Mouse (Mus musculus) forebrain, embryonic 11.5 days (tissue): ENCODE results near the gene Npm3. TPM values are rescaled to one million over a fixed set of nuclear protein-coding genes. Genes with fewer than 3 reads are reported as not detected.

Experiments used
- ATAC-seq: fragments of 200-750 bp; cut with Nextera tagmentation; replicated peaks from 2 replicates; pipeline ENCODE4 v1.8.0; 2017; ENCODE audit warnings: moderate TSS enrichment; ENCODE audit not compliant: low FRiP score
- DNase-seq: peaks from one replicate; pipeline ENCODE4 v3.0.0-alpha.2; 2017; ENCODE audit warnings: low spot score
- H3K27ac ChIP-seq: fragments of 300-500 bp; sonication (generic); 2 replicates; pipeline ENCODE4 v1.5.1; 2014; ENCODE audit warnings: low read depth, low read length
- H3K27me3 ChIP-seq: fragments of 300-500 bp; sonication (generic); 2 replicates; pipeline ENCODE4 v1.6.1; 2014; ENCODE audit warnings: mild to moderate bottlenecking, low read length, mixed read lengths; ENCODE audit not compliant: control insufficient read depth, insufficient read depth
- H3K36me3 ChIP-seq: fragments of 300-500 bp; sonication (generic); 2 replicates; pipeline ENCODE4 v1.6.1; 2014; ENCODE audit warnings: mild to moderate bottlenecking, low read length, moderate library complexity, mixed read lengths; ENCODE audit not compliant: control insufficient read depth, insufficient read depth
- H3K4me1 ChIP-seq: fragments of 300-500 bp; sonication (generic); replicated peaks from 2 replicates; pipeline ENCODE4 v1.6.1; 2014; ENCODE audit warnings: low read length, mixed read lengths; ENCODE audit not compliant: control insufficient read depth, insufficient read depth
- H3K4me2 ChIP-seq: fragments of 300-500 bp; sonication (generic); 2 replicates; pipeline ENCODE4 v1.6.1; 2014; ENCODE audit warnings: low read depth, mild to moderate bottlenecking, low read length, moderate library complexity, mixed read lengths; ENCODE audit not compliant: severe bottlenecking
- H3K4me3 ChIP-seq: fragments of 300-500 bp; sonication (generic); 2 replicates; pipeline ENCODE4 v1.5.1; 2014; ENCODE audit warnings: low read depth, low read length
- H3K9ac ChIP-seq: fragments of 300-500 bp; sonication (generic); 2 replicates; pipeline ENCODE4 v1.6.1; 2014; ENCODE audit warnings: low read length
- H3K9me3 ChIP-seq: fragments of 300-500 bp; sonication (generic); 2 replicates; pipeline ENCODE4 v1.6.1; 2016; ENCODE audit warnings: low read length, mixed read lengths; ENCODE audit not compliant: control insufficient read depth
- WGBS: fragments of 180-500 bp; shearing (Covaris S2); extraction: QIAGEN DNeasy Blood & Tissue Kit; methylation state at CpG from one replicate; pipeline ENCODE4 v1.1.7; 2014; 5-methylcytosine and 5-hydroxymethylcytosine counted together
- polyA plus RNA-seq: library from polyadenylated mRNA; unstranded; fragments of >200 nt; fragmentation: Nextera tagmentation; extraction: Ambion mirVana; gene quantifications from 2 replicates; pipeline ENCODE4 v1.2.1, GENCODE M21; 2014

Npm3 gene
- polyA plus RNA-seq, 1 experiment from 2014 or later = 13.1 TPM

DNA sequence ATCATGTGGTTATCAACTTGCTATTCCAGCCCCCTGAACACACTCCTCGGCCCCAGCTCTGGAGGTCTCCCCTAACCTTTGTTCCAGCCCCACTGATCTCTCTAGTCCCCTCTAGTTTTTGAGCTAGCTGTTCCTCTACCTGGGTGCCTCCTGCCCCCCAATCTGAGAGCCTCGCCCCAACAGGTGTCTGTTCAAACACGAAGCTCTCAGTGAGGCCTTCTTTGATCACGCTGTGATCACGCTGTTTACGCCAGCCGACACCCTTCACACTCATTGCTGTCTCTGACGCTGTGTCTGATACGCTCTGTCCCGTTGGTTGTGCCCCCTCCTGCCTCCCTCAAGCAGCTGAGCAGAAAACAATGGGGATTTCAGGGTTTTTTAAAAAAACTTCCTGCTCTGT is 15.8 kb downstream of the Npm3 start:
- no peaks in the 10 kb centered on the region for H3K36me3 ChIP-seq
- no peak overlapping the region for H3K4me2 ChIP-seq
- H3K4me3 ChIP-seq = no peak overlapping the region
- WGBS = 19% methylated on average over 10 of the region's 10 CpGs
- no peak overlapping the region for H3K9ac ChIP-seq
- H3K27me3 ChIP-seq = peaks cover 62% of the 10 kb centered on the region
- peaks cover 5% of the 10 kb centered on the region for H3K4me1 ChIP-seq
- ATAC-seq (no peak), DNase-seq (no peak)
- no peaks in the 10 kb centered on the region for H3K9me3 ChIP-seq
- no peak overlapping the region for H3K27ac ChIP-seq

- ATAC-seq = no peak
- Histone ChIP-seq H3K27ac (no peak overlapping the region), H3K36me3 (no peaks in the 10 kb centered on the region), H3K4me1 (no peaks in the 10 kb centered on the region), H3K27me3 (peaks cover 46% of the 10 kb centered on the region), H3K9ac (no peak overlapping the region), H3K4me3 (no peak overlapping the region), H3K4me2 (no peak overlapping the region), H3K9me3 (no peaks in the 10 kb centered on the region)
- no peak for DNase-seq
- WGBS = 86% methylated on average over 7 of the region's 7 CpGs
These were observed 17.7 kb downstream of the Npm3 start for GRCm38 (mm10) chr19:45731658-45732057.

- DNase-seq (no peak), ATAC-seq (no peak)
- WGBS = 80% methylated on average over 8 of the region's 8 CpGs
- no peak overlapping the region for H3K4me3 ChIP-seq
- H3K4me2 ChIP-seq = no peak overlapping the region
- H3K36me3 ChIP-seq = no peaks in the 10 kb centered on the region
- no peak overlapping the region for H3K27ac ChIP-seq
- H3K9ac ChIP-seq = no peak overlapping the region
- H3K27me3 ChIP-seq = peaks cover 34% of the 10 kb centered on the region
- H3K9me3 ChIP-seq = no peaks in the 10 kb centered on the region
- H3K4me1 ChIP-seq = no peaks in the 10 kb centered on the region
These were observed 19.3 kb downstream of the Npm3 start for GRCm38 (mm10) chr19:45730042-45730441.

- Histone ChIP-seq H3K9me3 (no peaks in the 10 kb centered on the region), H3K27ac (no peak overlapping the region), H3K27me3 (peaks cover 9% of the 10 kb centered on the region), H3K9ac (no peak overlapping the region), H3K4me1 (no peaks in the 10 kb centered on the region), H3K4me2 (no peak overlapping the region), H3K36me3 (no peaks in the 10 kb centered on the region), H3K4me3 (no peak overlapping the region)
- no peak for DNase-seq
- ATAC-seq = no peak
- 71% methylated on average over 10 of the region's 10 CpGs for WGBS
These were observed 22.2 kb downstream of the Npm3 start for GRCm38 (mm10) chr19:45727231-45727630.

- no peak overlapping the region for H3K27ac ChIP-seq
- no peak overlapping the region for H3K4me3 ChIP-seq
- H3K9ac ChIP-seq = no peak overlapping the region
- H3K36me3 ChIP-seq = no peaks in the 10 kb centered on the region
- no peaks in the 10 kb centered on the region for H3K9me3 ChIP-seq
- 45% methylated on average over 14 of the region's 14 CpGs for WGBS
- DNase-seq (peak; percentile 57), ATAC-seq (no peak)
- no peaks in the 10 kb centered on the region for H3K4me1 ChIP-seq
- H3K27me3 ChIP-seq = peaks cover 4% of the 10 kb centered on the region; the same call in 1 of the 2 replicates
- no peak overlapping the region for H3K4me2 ChIP-seq
These were observed 23.6 kb downstream of the Npm3 start for GRCm38 (mm10) chr19:45725677-45726277.

- Histone ChIP-seq H3K9ac (no peak overlapping the region), H3K36me3 (no peaks in the 10 kb centered on the region), H3K27me3 (peaks cover 17% of the 10 kb centered on the region), H3K4me1 (peaks cover 7% of the 10 kb centered on the region; the same call in 1 of the 2 replicates), H3K4me3 (no peak overlapping the region), H3K27ac (no peak overlapping the region), H3K4me2 (no peak overlapping the region), H3K9me3 (no peaks in the 10 kb centered on the region)
- WGBS = 76% methylated on average over 5 of the region's 5 CpGs
- no peak for ATAC-seq
- DNase-seq = no peak
These were observed 27.2 kb downstream of the Npm3 start for GRCm38 (mm10) chr19:45722188-45722587.

DNA sequence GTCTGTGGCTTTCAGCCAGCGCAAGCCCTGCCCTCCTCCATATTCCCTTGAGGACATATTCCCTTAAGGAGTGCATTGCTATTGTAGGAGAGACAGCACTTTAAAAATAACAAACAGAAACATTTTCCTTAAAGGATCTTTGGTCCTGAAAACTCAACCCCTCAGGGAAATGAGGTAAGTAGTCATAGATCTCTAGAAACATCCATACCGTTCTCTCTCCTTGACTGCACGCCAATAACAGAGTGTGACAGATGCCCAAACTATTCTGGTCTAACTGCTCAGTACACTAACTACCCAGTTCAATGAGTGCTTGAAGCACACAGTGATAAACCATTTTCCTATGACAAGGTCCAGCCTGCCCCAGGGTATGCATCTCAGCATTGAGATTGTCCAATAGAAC is 31.1 kb downstream of the Npm3 start:
- H3K9me3 ChIP-seq = no peaks in the 10 kb centered on the region
- H3K36me3 ChIP-seq = no peaks in the 10 kb centered on the region
- DNase-seq = no peak
- H3K4me2 ChIP-seq = 0 out of 2 replicates have a peak overlapping the region, but pooled peaks have one; percentile 31
- H3K4me1 ChIP-seq = peaks cover 7% of the 10 kb centered on the region; the same call in 1 of the 2 replicates
- H3K9ac ChIP-seq = no peak overlapping the region
- no peak for ATAC-seq
- H3K27me3 ChIP-seq = peaks cover 21% of the 10 kb centered on the region
- H3K4me3 ChIP-seq = no peak overlapping the region
- 82% methylated on average over 3 of the region's 3 CpGs for WGBS
- no peak overlapping the region for H3K27ac ChIP-seq

DNA sequence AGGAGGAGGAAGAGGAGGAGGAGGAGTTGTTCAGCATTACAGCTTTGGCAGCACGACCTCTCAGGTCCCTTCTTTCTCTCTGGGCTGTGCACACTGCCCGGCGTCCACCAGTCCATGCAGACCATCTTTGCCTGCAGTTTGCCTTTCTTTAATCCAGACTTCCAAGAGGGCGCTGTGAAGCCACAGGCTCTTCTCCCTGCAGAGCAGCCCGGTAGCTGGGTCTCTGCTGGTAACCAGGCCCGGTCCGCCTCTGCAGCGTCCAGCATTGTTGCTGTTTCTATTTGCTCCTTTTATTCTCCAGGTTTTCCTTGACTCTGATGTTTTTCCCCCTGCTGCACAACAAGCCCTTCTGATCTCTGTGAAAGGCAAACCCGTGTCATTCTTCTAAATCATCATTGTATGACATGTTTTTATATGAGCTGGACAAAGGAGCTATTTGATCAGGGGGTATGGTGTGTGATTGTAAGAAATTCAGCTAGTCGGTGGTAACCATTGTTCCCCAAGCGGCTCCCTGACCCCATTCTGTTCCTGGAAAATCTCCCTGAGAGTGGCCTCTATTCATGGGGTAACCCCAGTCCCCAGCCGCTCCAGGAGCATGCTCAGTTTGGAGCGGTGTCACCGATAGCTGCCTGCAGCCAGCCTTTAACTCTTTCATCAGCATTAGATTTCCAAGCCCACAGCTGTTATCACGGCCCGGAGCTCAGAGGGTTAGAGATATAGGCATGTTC is 31.7 kb downstream of the Npm3 start:
- H3K4me2 ChIP-seq = peak overlapping the region; percentile 31
- H3K9ac ChIP-seq = peak overlapping the region; percentile 35; the same call in 1 of the 2 replicates
- no peaks in the 10 kb centered on the region for H3K36me3 ChIP-seq
- H3K27me3 ChIP-seq = peaks cover 21% of the 10 kb centered on the region
- 3% methylated on average over 16 of the region's 16 CpGs for WGBS
- no peak overlapping the region for H3K4me3 ChIP-seq
- no peak overlapping the region for H3K27ac ChIP-seq
- H3K4me1 ChIP-seq = peaks cover 7% of the 10 kb centered on the region; the same call in 1 of the 2 replicates
- DNase-seq (peak; percentile 79), ATAC-seq (peak; percentile 74; the same call in 1 of the 2 replicates)
- H3K9me3 ChIP-seq = no peaks in the 10 kb centered on the region
